In the genomic region with DNA sequence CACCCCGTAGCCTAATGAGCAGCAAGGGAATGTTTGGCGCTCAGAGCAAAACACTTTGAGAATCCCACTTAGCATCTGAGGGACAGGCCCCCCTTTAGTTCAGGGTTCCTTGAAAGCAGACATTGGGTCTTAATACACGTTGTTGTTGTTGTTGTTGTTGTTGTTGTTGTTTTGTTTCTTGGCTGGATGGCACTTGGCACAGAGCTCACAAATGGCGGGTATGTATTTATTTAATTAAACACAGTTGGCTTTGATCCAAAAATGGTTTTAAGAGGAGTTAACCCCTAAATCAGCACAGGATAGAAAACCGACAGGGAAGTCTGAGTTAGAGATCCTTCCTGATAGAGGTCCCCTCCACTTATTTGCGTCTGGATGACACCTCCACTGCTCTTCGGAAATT, we compare ENCODE assay signal across 9 mouse cellular contexts. TPM values are rescaled to one million over a fixed set of nuclear protein-coding genes. Genes with fewer than 3 reads are reported as not detected.
DNase-seq lines count a peak whose midpoint lies in the region; ATAC-seq and TF ChIP-seq lines count a peak whose summit lies in the region.
"Had no signal": no experiment of that assay in that cellular context is flagged by ENCODE, and none has a peak within 500 bp of the region (broad histone marks: within the 10 kb centered on the region; RNA-seq: fewer than 3 reads in every experiment).

No protein-coding gene starts in this region.

- peak overlapping the region; percentile 69; the same call in 1 of the 2 replicates for H3K9ac ChIP-seq in heart, embryonic 12.5 days
- peak overlapping the region; percentile 37; the same call in 1 of the 2 replicates for H3K9ac ChIP-seq in ES-Bruce4 (ENCODE audit: low read depth, poor library complexity, severe bottlenecking)
- H3K9ac ChIP-seq in hindbrain, embryonic 12.5 days = no peak overlapping the region

- ATAC-seq in heart, embryonic 12.5 days (ENCODE audit: insufficient number of reproducible peaks, low FRiP score) = no peak
- no peak for ATAC-seq in hindbrain, embryonic 12.5 days (ENCODE audit: low FRiP score)

- TF ChIP-seq POLR2A in ES-Bruce4 (IDR thresholded peaks at IDR 0.05; ENCODE audit: insufficient read depth, low read length) = no peak

- 11% methylated on average over 7 of the region's 7 CpGs for WGBS in heart, embryonic 12.5 days
- 9% methylated on average over 7 of the region's 7 CpGs for WGBS in hindbrain, embryonic 12.5 days
- 10% methylated on average over 7 of the region's 7 CpGs for WGBS in midbrain, embryonic 10.5 days

- H3K27ac ChIP-seq in heart, embryonic 12.5 days (ENCODE audit: poor library complexity, severe bottlenecking) = no peak overlapping the region
- H3K27ac ChIP-seq in ES-Bruce4 (ENCODE audit: insufficient read depth, low read length) = no peak overlapping the region
- no peak overlapping the region for H3K27ac ChIP-seq in hindbrain, embryonic 12.5 days
- H3K27ac ChIP-seq in midbrain, embryonic 10.5 days (replicated peaks) = no peak overlapping the region
- H3K27ac ChIP-seq: macrophage had no signal

- no peak for TF ChIP-seq CTCF in ES-Bruce4 (IDR thresholded peaks at IDR 0.05; ENCODE audit: low read depth, low read length)

- H3K9me3 ChIP-seq in heart, embryonic 12.5 days (replicated peaks) = no peaks in the 10 kb centered on the region
- no peaks in the 10 kb centered on the region for H3K9me3 ChIP-seq in ES-Bruce4 (replicated peaks; ENCODE audit: control insufficient read depth, insufficient read depth, low read length, poor library complexity, severe bottlenecking)
- H3K9me3 ChIP-seq in hindbrain, embryonic 12.5 days (replicated peaks) = no peaks in the 10 kb centered on the region
- no peaks in the 10 kb centered on the region for H3K9me3 ChIP-seq in midbrain, embryonic 10.5 days (replicated peaks)

- H3K36me3 ChIP-seq in heart, embryonic 12.5 days = no peaks in the 10 kb centered on the region
- H3K36me3 ChIP-seq in ES-Bruce4 (ENCODE audit: control insufficient read depth, insufficient read depth, low read length, poor library complexity, severe bottlenecking) = no peaks in the 10 kb centered on the region
- H3K36me3 ChIP-seq in hindbrain, embryonic 12.5 days = no peaks in the 10 kb centered on the region
- no peaks in the 10 kb centered on the region for H3K36me3 ChIP-seq in midbrain, embryonic 10.5 days

- H3K4me1 ChIP-seq in heart, embryonic 12.5 days (replicated peaks) = peaks cover 12% of the 10 kb centered on the region
- H3K4me1 ChIP-seq in ES-Bruce4 (ENCODE audit: control insufficient read depth, insufficient read depth, low read length) = no peaks in the 10 kb centered on the region
- H3K4me1 ChIP-seq in hindbrain, embryonic 12.5 days = peaks cover 22% of the 10 kb centered on the region
- H3K4me1 ChIP-seq in midbrain, embryonic 10.5 days = peaks cover 23% of the 10 kb centered on the region

- TF ChIP-seq EP300 in ES-Bruce4 (IDR thresholded peaks at IDR 0.05; ENCODE audit: insufficient read depth, low read depth, low read length) = no peak

- peak overlapping the region; percentile 54 for H3K4me3 ChIP-seq in heart, embryonic 12.5 days
- H3K4me3 ChIP-seq in ES-Bruce4 (ENCODE audit: low read depth, low read length) = no peak overlapping the region
- H3K4me3 ChIP-seq in hindbrain, embryonic 12.5 days = peak overlapping the region; percentile 53
- H3K4me3 ChIP-seq in midbrain, embryonic 10.5 days = peak overlapping the region; percentile 69

- intact Hi-C loops in heart, postnatal 25 days (cut with DNase I) = loop anchor here (5.0 kb wide), 2 partner anchors 80 to 255 kb away; no protein-coding TSS in a partner anchor

- peak overlapping the region; percentile 87 for H3K4me2 ChIP-seq in heart, embryonic 12.5 days
- peak overlapping the region; percentile 99 for H3K4me2 ChIP-seq in hindbrain, embryonic 12.5 days (replicated peaks)

- DNase-seq in heart, postnatal 25 days (ENCODE audit: low spot score) = no peak
- no peak for DNase-seq in midbrain, embryonic 10.5 days (ENCODE audit: low spot score)
- no peak for DNase-seq in thymus, postnatal 25 days
- DNase-seq in adrenal gland, postnatal 36 days = no peak
- no peak for DNase-seq in cerebellum, postnatal 10 days

- H3K27me3 ChIP-seq in heart, embryonic 12.5 days (replicated peaks) = peaks cover 37% of the 10 kb centered on the region
- peaks cover 20% of the 10 kb centered on the region for H3K27me3 ChIP-seq in ES-Bruce4 (ENCODE audit: control insufficient read depth, insufficient read depth, low read length, poor library complexity, severe bottlenecking)
- H3K27me3 ChIP-seq in hindbrain, embryonic 12.5 days = peaks cover 61% of the 10 kb centered on the region
- peaks cover 66% of the 10 kb centered on the region for H3K27me3 ChIP-seq in midbrain, embryonic 10.5 days (ENCODE audit: low read depth, poor library complexity, severe bottlenecking)

RNA-seq across cellular contexts. Expression of a gene that starts 0.9 kb away (rescaled TPM):
- polyA plus RNA-seq in heart, embryonic 12.5 days (2016; fragmentation: Nextera tagmentation; extraction: Ambion mirVana) = 4.0 and 4.4 TPM in 2 replicates
- total RNA-seq in heart, postnatal 25 days (2021) = 1 to 10 TPM; 1.5 to 2.2 TPM
- polyA plus RNA-seq in ES-Bruce4 (2011; ENCODE audit: insufficient read depth, insufficient read length, low read depth, missing spikeins) = not detected in 2 replicates
- polyA plus RNA-seq in hindbrain, embryonic 12.5 days (2016; fragmentation: Nextera tagmentation; extraction: Ambion mirVana) = 1.0 and 1.2 TPM in 2 replicates
- polyA plus RNA-seq in midbrain, embryonic 10.5 days (2016; fragmentation: Nextera tagmentation; extraction: Ambion mirVana) = 0.09 and 0.17 TPM in 2 replicates
- under 1 TPM; 0.40 to 0.46 TPM for total RNA-seq in adrenal gland, postnatal 36 days (2021)
- polyA plus RNA-seq: macrophage had no signal
